8 mouse cellular contexts compared by ENCODE assay signal in the genomic region with DNA sequence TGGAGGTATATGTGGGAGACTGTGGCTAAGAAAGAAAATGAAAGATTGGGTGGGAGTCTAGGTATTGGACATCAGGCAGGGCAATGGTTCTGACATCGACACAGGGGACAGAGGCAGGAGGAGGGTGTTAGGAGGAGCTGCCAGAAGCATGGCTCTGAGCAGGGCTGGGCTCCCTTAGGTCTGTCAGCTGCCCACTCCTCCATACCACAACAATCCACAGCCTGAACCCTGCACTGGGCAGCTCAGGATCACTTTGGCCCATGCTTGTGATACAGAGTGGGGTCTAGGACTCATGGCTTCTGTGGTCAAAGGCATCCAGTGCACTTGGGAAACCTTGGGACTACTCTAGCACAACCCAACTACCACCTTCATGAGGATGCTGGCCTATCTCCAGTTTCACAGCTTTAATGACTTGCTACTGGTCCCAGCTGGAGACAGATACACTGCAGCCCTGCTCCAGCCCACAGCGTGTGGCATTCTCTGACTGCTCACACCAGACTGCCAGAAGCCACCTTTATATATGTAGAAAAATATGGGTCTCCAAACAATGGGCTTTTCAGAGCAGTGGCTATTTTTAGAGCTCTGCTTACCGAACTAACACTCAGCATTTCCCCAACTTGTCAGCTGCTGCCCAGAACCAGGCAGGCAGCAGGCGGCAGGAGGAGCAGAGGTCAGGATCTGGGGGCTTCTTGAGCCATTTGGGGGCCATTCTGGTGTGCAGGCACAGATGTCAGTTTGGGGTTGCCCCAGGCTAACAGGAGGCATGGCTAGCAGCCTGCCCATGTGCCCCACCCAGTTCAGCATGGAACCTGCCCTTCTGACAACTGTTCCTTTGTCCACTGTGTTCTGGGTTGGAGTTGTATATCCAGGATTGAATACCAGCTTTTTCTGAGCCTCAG.
DNase-seq lines count a peak whose midpoint lies in the region; ATAC-seq lines count a peak whose summit lies in the region.

No protein-coding gene starts in this region.

- H3K36me3 ChIP-seq in heart, embryonic 12.5 days = no peaks in the 10 kb centered on the region
- H3K36me3 ChIP-seq in forebrain, embryonic 14.5 days (ENCODE audit: control insufficient read depth, insufficient read depth, low read length) = no peaks in the 10 kb centered on the region
- H3K36me3 ChIP-seq in liver, embryonic 16.5 days (ENCODE audit: control insufficient read depth, insufficient read depth) = no peaks in the 10 kb centered on the region

- no peaks in the 10 kb centered on the region for H3K27me3 ChIP-seq in heart, embryonic 12.5 days (replicated peaks)
- H3K27me3 ChIP-seq in forebrain, embryonic 14.5 days (replicated peaks; ENCODE audit: control insufficient read depth, insufficient read depth, low read length) = no peaks in the 10 kb centered on the region
- no peaks in the 10 kb centered on the region for H3K27me3 ChIP-seq in liver, embryonic 16.5 days (ENCODE audit: control insufficient read depth, insufficient read depth, low read depth, low read length)

- intact Hi-C loops in heart, postnatal 14 days (cut with DNase I) = no loop called here

- peak overlapping the region; percentile 92 for H3K27ac ChIP-seq in heart, embryonic 12.5 days (ENCODE audit: poor library complexity, severe bottlenecking)
- H3K27ac ChIP-seq in forebrain, embryonic 14.5 days (ENCODE audit: low read depth, low read length) = peak overlapping the region; percentile 75
- 0 out of 2 replicates have a peak overlapping the region, but pooled peaks have one; percentile 7 for H3K27ac ChIP-seq in liver, embryonic 16.5 days (ENCODE audit: low read length)

- no peaks in the 10 kb centered on the region for H3K9me3 ChIP-seq in heart, embryonic 12.5 days (replicated peaks)
- H3K9me3 ChIP-seq in forebrain, embryonic 14.5 days (replicated peaks; ENCODE audit: control insufficient read depth, low read length) = no peaks in the 10 kb centered on the region
- no peaks in the 10 kb centered on the region for H3K9me3 ChIP-seq in liver, embryonic 16.5 days (replicated peaks; ENCODE audit: control insufficient read depth, low read length)

- H3K4me2 ChIP-seq in heart, embryonic 12.5 days = peak overlapping the region; percentile 35
- no peak overlapping the region for H3K4me2 ChIP-seq in forebrain, embryonic 14.5 days (ENCODE audit: low read length)
- no peak overlapping the region for H3K4me2 ChIP-seq in liver, embryonic 16.5 days (ENCODE audit: low read depth, low read length)

- ATAC-seq in heart, embryonic 12.5 days (ENCODE audit: insufficient number of reproducible peaks, low FRiP score) = 0 out of 2 replicates have a peak, but pooled peaks have one; percentile 7
- ATAC-seq in forebrain, embryonic 14.5 days = peak; percentile 26; the same call in 1 of the 2 replicates
- no peak for ATAC-seq in liver, embryonic 16.5 days (ENCODE audit: low read depth)

- WGBS in heart, embryonic 12.5 days = 17% methylated on average over 4 of the region's 4 CpGs
- WGBS in forebrain, embryonic 14.5 days = 24% methylated on average over 4 of the region's 4 CpGs
- WGBS in liver, embryonic 16.5 days (ENCODE audit: insufficient replicate concordance) = 55% methylated on average over 4 of the region's 4 CpGs

- H3K4me1 ChIP-seq in heart, embryonic 12.5 days (replicated peaks) = peaks cover 99% of the 10 kb centered on the region
- peaks cover 40% of the 10 kb centered on the region for H3K4me1 ChIP-seq in forebrain, embryonic 14.5 days (ENCODE audit: control insufficient read depth, insufficient read depth, low read length)
- H3K4me1 ChIP-seq in liver, embryonic 16.5 days (ENCODE audit: control insufficient read depth, low read depth, low read length) = peaks cover 80% of the 10 kb centered on the region

- peak overlapping the region; percentile 63 for H3K9ac ChIP-seq in heart, embryonic 12.5 days
- no peak overlapping the region for H3K9ac ChIP-seq in forebrain, embryonic 14.5 days (ENCODE audit: low read length)
- no peak overlapping the region for H3K9ac ChIP-seq in liver, embryonic 16.5 days (ENCODE audit: low read depth, low read length)

- no peak overlapping the region for H3K4me3 ChIP-seq in heart, embryonic 12.5 days
- no peak overlapping the region for H3K4me3 ChIP-seq in forebrain, embryonic 14.5 days (ENCODE audit: low read depth, low read length)
- no peak overlapping the region for H3K4me3 ChIP-seq in liver, embryonic 16.5 days (ENCODE audit: low read depth, low read length)

- DNase-seq in heart, postnatal 14 days = no peak
- DNase-seq in NIH3T3 (ENCODE audit: low read depth) = peak; percentile 57
- DNase-seq in forebrain, embryonic 14.5 days (ENCODE audit: low spot score) = peak; percentile 63
- no peak for DNase-seq in urinary bladder, postnatal 4 days (ENCODE audit: low spot score in 2 of 2)
- no peak for DNase-seq in urinary bladder, postnatal 25 days (ENCODE audit: low spot score)
- no peak for DNase-seq in ovary, postnatal 14 days (ENCODE audit: low spot score)

Comparison
In these comparisons a context has a peak if more than half of its experiments do, and no peak if none do; other contexts are left out.
1. H3K27ac ChIP-seq: peak in every context shown above with its lines; median percentile 92 in heart, embryonic 12.5 days; 75 in forebrain, embryonic 14.5 days; 7 in liver, embryonic 16.5 days.
2. DNase-seq: peak in NIH3T3 (single experiment) and forebrain, embryonic 14.5 days (single experiment); none in heart, postnatal 14 days (0 of 2), urinary bladder, postnatal 4 days (0 of 2), urinary bladder, postnatal 25 days (single experiment) and ovary, postnatal 14 days (single experiment).